Mouse (Mus musculus) thymus, adult 2 months (tissue): ENCODE results near the gene Ttn. TPM values are rescaled to one million over a fixed set of nuclear protein-coding genes. Genes with fewer than 3 reads are reported as not detected.

Experiments
- DNase-seq: peaks from one replicate; pipeline ENCODE4 v3.0.0; 2021
- H3K27ac ChIP-seq: fragments of 200-500 bp; 2 replicates; pipeline ENCODE4 v1.5.1; 2012; ENCODE audit warnings: low read length, control low read depth; ENCODE audit not compliant: control insufficient read depth, insufficient read depth
- H3K27me3 ChIP-seq: fragments of 200-500 bp; 2 replicates; pipeline ENCODE4 v1.6.1; 2012; ENCODE audit warnings: mild to moderate bottlenecking, low read length, moderate library complexity, mixed read lengths; ENCODE audit not compliant: control insufficient read depth, insufficient read depth
- H3K36me3 ChIP-seq: fragments of 200-500 bp; 2 replicates; pipeline ENCODE4 v1.6.1; 2012; ENCODE audit warnings: mild to moderate bottlenecking, low read length, moderate library complexity; ENCODE audit not compliant: control insufficient read depth, insufficient read depth
- H3K4me1 ChIP-seq: fragments of 200-500 bp; replicated peaks from 2 replicates; pipeline ENCODE4 v1.6.1; 2012; ENCODE audit warnings: low read length; ENCODE audit not compliant: control insufficient read depth, insufficient read depth
- H3K4me3 ChIP-seq: fragments of 200-500 bp; 2 replicates; pipeline ENCODE4 v1.5.1; 2012; ENCODE audit warnings: mild to moderate bottlenecking, low read length, control low read depth, moderate library complexity; ENCODE audit not compliant: control insufficient read depth, insufficient read depth
- CTCF ChIP-seq: fragments of 200-500 bp; IDR thresholded peaks from 2 replicates; pipeline ENCODE4 v1.5.1; 2012; ENCODE audit warnings: mild to moderate bottlenecking, control low read depth, low read length, moderate library complexity, borderline replicate concordance; ENCODE audit not compliant: control insufficient read depth, poor library complexity, insufficient read depth; ENCODE audit errors: extremely low read depth
- POLR2A ChIP-seq: fragments of 200-500 bp; IDR thresholded peaks from 2 replicates; pipeline ENCODE4 v1.6.1; 2012; ENCODE audit warnings: mild to moderate bottlenecking, low read length, control low read depth, moderate library complexity; ENCODE audit not compliant: control insufficient read depth, poor library complexity, insufficient read depth; ENCODE audit errors: extremely low read depth
- WGBS: fragments of 180-500 bp; shearing (Covaris S2); methylation state at CpG from one replicate; pipeline ENCODE4 v1.1.7; 2018; 5-methylcytosine and 5-hydroxymethylcytosine counted together
- polyA plus RNA-seq: library from polyadenylated mRNA; depleted of rRNA; stranded (reverse); fragments of >200 nt; gene quantifications from 2 replicates; pipeline ENCODE4 v1.2.3, GENCODE M21; 2012

Ttn gene
- polyA plus RNA-seq, 1 experiment, result 2.9 TPM

- Histone ChIP-seq H3K36me3 (no peaks in the 10 kb centered on the region), H3K4me3 (no peak overlapping the region), H3K27me3 (no peaks in the 10 kb centered on the region), H3K27ac (no peak overlapping the region), H3K4me1 (0 out of 2 replicates have a peak, but pooled peaks cover 2% of the 10 kb centered on the region)
- 91% methylated on average over 2 of the region's 2 CpGs for WGBS
- TF ChIP-seq CTCF (no peak), POLR2A (no peak)
- DNase-seq, result no peak
Observed at GRCm38 (mm10) chr2:76817796-76818195, 164.6 kb downstream of the Ttn start.

- Histone ChIP-seq H3K4me3 (no peak overlapping the region), H3K4me1 (0 out of 2 replicates have a peak, but pooled peaks cover 2% of the 10 kb centered on the region), H3K27ac (no peak overlapping the region), H3K27me3 (no peaks in the 10 kb centered on the region), H3K36me3 (no peaks in the 10 kb centered on the region)
- TF ChIP-seq POLR2A (no peak), CTCF (no peak)
- DNase-seq, result no peak
- WGBS, result 25% methylated on average over 20 of the region's 20 CpGs
Observed at GRCm38 (mm10) chr2:76814048-76814817, 168.1 kb downstream of the Ttn start.

GRCm38 (mm10) chr2:76811160-76811559 lies 171.2 kb downstream of the Ttn start:
- 98% methylated on average over 17 of the region's 17 CpGs for WGBS
- Histone ChIP-seq H3K4me1 (0 out of 2 replicates have a peak, but pooled peaks cover 2% of the 10 kb centered on the region), H3K27me3 (no peaks in the 10 kb centered on the region), H3K27ac (no peak overlapping the region), H3K4me3 (no peak overlapping the region), H3K36me3 (no peaks in the 10 kb centered on the region)
- TF ChIP-seq CTCF (no peak), POLR2A (no peak)
- DNase-seq, result no peak

GRCm38 (mm10) chr2:76808334-76808733 lies 174.0 kb downstream of the Ttn start:
- H3K4me3 ChIP-seq, result no peak overlapping the region
- no peak for DNase-seq
- no peaks in the 10 kb centered on the region for H3K36me3 ChIP-seq
- H3K4me1 ChIP-seq, result no peaks in the 10 kb centered on the region
- 97% methylated on average over 10 of the region's 10 CpGs for WGBS
- TF ChIP-seq POLR2A (no peak), CTCF (no peak)
- no peaks in the 10 kb centered on the region for H3K27me3 ChIP-seq
- H3K27ac ChIP-seq, result no peak overlapping the region

- TF ChIP-seq CTCF, result no peak
- no peak for TF ChIP-seq POLR2A
- Histone ChIP-seq H3K27ac (no peak overlapping the region), H3K36me3 (no peaks in the 10 kb centered on the region), H3K4me1 (no peaks in the 10 kb centered on the region), H3K4me3 (no peak overlapping the region), H3K27me3 (no peaks in the 10 kb centered on the region)
- DNase-seq, result no peak
- WGBS, result 90% methylated on average over 7 of the region's 7 CpGs
Observed at GRCm38 (mm10) chr2:76807284-76807683, 175.1 kb downstream of the Ttn start.

- Histone ChIP-seq H3K36me3 (no peaks in the 10 kb centered on the region), H3K4me3 (no peak overlapping the region), H3K27me3 (no peaks in the 10 kb centered on the region), H3K4me1 (no peaks in the 10 kb centered on the region), H3K27ac (no peak overlapping the region)
- DNase-seq, result no peak
- WGBS, result 92% methylated on average over 9 of the region's 9 CpGs
- TF ChIP-seq CTCF (no peak), POLR2A (no peak)
Observed at GRCm38 (mm10) chr2:76806861-76807260, 175.5 kb downstream of the Ttn start.
